Mouse (Mus musculus) gastrocnemius, adult 18-20 months (tissue): ENCODE data around the gene Dhfr. TPM values are rescaled to one million over a fixed set of nuclear protein-coding genes. Genes with fewer than 3 reads are reported as not detected.

Source experiments
- DNase-seq: peaks from one replicate; pipeline ENCODE4 v3.0.0; 2021; ENCODE audit warnings: low spot score
- total RNA-seq, 2 experiments: library from RNA; stranded (reverse); gene quantifications; 2 replicates each; pipeline ENCODE4 v1.2.3; 2021

The Dhfr gene
- total RNA-seq, 2 experiments from 2014 or later: 0.68 to 0.71 TPM

- DNase-seq: no peak
Measured at GRCm38 (mm10) chr13:92387367-92387766, 32.8 kb downstream of the Dhfr start.

- no peak for DNase-seq
Measured at GRCm38 (mm10) chr13:92393047-92393661, 38.6 kb downstream of the Dhfr start.

DNA sequence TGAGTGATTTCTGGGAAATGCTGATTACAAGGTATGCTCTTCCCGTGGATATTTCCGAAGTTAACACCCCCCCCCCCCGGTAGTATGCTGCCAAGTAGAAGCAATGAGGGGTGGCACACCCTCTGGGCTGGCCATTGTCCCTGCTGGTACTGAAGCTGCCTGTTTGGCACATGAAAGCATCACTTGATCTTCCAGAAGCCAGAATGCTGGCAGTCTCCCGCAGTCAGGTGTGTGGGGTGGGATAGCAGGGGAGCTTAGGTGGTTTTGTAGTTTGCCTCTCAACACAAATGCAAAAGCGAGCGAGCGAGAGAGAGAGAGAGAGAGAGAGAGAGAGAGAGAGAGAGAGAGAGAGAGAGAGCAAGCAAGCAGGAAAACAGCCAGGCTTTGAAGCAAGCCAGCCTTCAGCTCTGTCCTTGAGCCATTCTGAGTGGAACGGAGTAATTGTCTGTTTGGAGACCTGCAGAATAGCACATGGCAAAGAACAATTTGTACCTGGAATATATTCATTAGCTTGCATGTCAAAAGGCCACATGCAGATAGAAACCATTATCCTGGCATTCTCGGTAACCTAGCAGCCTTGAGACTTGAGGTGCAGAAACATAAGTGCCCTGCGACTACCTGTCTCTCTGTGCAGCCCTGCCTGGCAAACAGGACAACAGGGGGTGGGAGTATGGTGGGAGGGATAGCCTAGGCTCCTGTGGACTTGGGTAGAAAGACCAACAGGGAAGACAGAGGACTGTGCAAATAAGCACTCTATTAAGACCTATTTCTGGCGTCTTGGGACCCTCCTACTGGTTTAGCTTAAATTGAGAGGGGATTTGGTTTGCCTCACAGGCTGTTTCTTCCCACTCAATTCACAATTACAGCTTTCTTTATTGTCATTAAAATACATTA, 44.2 kb downstream of the Dhfr start:
- DNase-seq: no peak

DNA sequence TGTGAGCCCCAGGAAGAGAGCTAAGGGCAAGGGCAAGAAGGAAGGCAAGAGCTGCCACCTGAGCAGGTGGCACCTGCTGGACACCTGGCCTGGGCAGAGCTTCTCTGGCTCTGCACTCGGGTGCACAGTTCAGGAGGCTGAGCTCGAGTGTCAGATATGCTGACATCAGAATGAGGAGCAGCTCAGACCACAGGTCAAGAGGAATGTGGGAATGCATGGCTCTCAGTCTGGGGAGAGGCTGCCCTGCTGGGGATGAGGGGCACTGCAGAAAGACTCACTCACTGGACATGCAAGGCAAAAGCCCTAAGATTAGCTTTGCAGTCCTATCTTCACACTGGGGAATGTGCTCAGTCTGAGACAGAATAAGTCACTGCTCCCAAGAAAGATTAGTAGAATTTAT, 47.5 kb downstream of the Dhfr start:
- DNase-seq: no peak

DNA sequence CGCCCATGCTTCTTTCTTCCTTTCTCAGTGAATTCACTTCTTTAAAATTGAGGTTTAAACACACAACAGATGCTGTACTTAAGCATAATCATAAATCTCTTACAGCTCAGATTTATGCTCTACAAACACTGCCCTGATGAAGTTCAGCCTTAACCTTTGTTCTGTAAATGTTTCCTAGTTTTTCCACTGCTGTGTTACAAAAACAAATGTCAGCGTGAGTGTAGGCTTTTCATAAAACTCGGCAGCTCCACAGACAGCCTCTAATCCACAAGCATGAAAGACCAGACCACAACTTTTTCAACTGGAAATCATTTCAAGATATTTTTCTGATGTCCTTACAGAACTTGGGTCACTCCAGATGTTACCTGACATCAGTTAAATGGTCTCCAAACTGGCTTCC, 49.0 kb downstream of the Dhfr start:
- no peak for DNase-seq

DNA sequence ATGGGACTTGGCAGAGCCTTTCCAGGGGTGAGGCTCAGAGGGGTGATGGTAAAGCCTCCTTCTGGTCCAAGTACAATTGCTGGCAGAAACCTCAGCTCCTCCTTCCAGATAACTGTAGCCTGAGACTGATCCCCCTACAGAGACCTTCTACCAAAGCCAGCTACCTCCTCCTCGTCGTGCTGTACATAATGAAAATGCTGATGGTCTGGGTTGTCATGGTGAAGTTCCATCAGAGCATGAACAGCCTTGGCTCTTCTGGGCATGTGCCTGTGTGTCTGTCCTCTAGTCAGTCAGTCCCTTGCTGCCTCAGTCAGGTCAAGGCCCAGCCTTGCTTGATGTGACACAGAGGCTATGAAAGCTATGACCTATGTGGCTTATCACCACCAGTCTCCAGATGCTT, 56.0 kb downstream of the Dhfr start:
- no peak for DNase-seq

DNA sequence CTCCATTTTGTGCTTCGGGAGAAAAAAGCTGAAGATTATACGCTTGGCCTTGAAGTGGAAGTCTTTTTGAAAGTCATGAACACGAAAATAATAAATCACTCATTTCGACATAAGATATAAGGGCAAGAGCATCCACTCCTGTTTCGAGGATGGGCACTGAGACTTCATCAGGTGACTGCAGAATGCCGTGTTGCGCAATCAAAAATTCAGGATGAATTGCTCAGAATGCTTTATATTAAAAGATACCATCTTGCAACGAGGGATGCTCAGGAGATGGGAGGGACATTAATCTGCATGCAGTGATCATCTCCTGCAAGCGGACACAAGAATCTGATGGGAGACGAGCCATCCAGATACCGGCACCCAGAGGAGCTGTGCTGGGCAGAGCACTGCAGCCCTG, 65.1 kb downstream of the Dhfr start:
- no peak for DNase-seq

DNA sequence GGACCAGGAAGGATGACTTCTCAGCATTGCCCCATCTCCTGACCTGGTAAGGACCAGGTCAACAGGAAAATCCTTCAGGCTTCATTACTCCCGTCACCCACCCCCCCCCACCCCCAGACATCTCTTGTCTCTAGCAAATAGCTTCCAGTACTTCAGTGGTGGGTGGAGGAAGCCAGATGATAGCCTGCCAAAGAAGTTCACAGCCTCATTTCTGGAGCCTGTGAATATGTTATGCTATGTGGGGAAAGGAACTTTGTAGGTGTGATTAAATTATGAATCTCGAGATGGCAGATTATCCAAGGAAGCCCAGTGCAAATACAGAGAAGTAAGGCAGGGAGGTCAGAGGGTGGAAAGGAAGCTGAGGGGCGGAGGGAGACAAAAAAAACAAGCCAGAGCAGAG, 69.2 kb downstream of the Dhfr start:
- DNase-seq: no peak

DNA sequence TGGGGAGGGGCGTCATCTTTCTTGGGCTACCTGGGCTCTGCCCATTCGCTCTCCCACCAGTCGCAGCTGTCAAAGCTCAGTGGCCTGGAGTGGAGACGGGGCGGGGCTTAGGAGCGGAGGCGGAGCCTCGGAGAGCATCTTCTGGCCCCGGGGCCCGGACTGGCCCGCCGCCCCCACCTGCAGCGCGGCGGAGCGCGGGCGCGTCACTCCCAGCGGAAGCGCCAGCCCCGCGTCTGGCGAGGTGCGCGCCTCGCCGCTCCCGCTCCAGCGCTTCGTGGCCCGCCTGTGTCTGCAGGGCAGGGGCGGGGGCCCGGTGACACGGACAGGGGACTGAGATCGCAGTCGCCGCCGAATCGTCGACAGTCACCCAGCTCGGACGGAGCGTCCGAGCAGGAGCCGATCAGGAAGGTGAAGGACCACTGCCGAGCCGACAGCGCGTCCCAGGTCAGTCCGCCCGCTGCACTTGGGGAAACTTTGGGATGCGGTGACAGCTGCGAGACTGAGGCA, 71.3 kb downstream of the Dhfr start, which contains the start of gene Ankrd34b:
Gene Ankrd34b (plus strand): TSS at position 139 of the 507 bp plus-strand sequence.
- DNase-seq: no peak

DNA sequence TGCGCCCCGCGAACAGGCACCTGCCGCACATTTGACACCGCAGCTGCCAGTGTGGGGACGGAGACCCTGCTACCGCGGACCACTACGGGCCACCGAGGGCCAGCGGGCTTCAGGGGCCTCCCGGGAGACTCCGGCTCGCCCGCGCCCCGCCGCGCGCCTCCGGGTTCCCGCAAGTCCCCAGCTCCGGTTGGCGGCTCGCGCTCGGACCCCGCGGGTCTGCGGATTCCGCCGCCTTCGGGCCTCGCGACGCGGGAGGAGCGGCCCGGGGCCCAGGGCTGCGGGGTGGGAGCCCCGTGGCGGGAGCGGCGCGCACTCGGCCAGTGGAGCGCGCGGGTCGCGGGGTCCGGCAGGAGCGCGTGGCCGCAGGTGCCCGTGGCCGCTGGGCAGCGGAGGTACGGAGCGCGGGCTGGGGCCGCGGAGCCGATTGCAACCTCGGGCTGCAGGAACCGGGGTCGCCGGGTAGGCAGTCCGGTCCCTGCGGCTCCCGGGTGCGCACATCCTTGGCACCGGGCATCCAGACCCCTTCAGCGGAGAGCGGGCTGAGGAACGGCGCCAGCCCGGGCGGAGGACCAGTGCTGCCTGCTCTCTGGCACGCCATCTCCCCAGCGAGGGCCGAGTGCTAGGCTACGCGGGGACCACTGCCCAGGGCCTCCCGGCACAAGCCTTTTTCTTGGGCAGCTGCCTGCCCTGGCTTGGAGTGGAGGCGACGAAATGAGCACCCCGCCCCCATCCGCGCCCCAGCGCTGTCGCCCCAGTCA, 71.9 kb downstream of the Dhfr start:
- DNase-seq: no peak

GRCm38 (mm10) chr13:92427351-92427855, 72.9 kb downstream of the Dhfr start:
- no peak for DNase-seq

Other genes starting within 250 kb of the Dhfr start
- 1 to 10 TPM; 4.0 to 5.3 TPM for gene Rasgrf2, start 223.1 kb upstream of the Dhfr start, total RNA-seq
- gene Gm20379, start 48.7 kb upstream of the Dhfr start, total RNA-seq: not detected
- 10 to 100 TPM in 1 of 2 experiments, 1 to 10 TPM in 1; 9.4 to 10.7 TPM for gene Msh3, start 277 bp downstream of the Dhfr start, total RNA-seq
- gene Ankrd34b, start 71.2 kb downstream of the Dhfr start, total RNA-seq: not detected
- gene Fam151b, start 129.3 kb downstream of the Dhfr start, total RNA-seq: 1 to 10 TPM; 1.8 to 2.5 TPM
- gene Zfyve16, start 176.1 kb downstream of the Dhfr start, total RNA-seq: 1 to 10 TPM; 6.3 to 8.0 TPM
- gene Spz1, start 221.4 kb downstream of the Dhfr start, total RNA-seq: not detected